Mouse (Mus musculus) midbrain, embryonic 11.5 days (tissue): ENCODE data around the gene Fam84b. TPM values are rescaled to one million over a fixed set of nuclear protein-coding genes. Genes with fewer than 3 reads are reported as not detected.

Experiments used
- ATAC-seq: fragments of 200-750 bp; cut with Nextera tagmentation; 2 replicates; pipeline ENCODE4 v1.8.0; 2017; ENCODE audit warnings: moderate TSS enrichment, moderate library complexity; ENCODE audit not compliant: low FRiP score
- DNase-seq: peaks from one replicate; pipeline ENCODE4 v3.0.0; 2015; ENCODE audit warnings: low spot score; ENCODE audit errors: missing footprints
- H3K27ac ChIP-seq: fragments of 300-500 bp; sonication (generic); 2 replicates; pipeline ENCODE4 v1.5.1; 2014; ENCODE audit warnings: low read depth, low read length
- H3K27me3 ChIP-seq: fragments of 300-500 bp; sonication (generic); 2 replicates; pipeline ENCODE4 v1.6.1; 2014; ENCODE audit warnings: mild to moderate bottlenecking, low read length, moderate library complexity, mixed read lengths; ENCODE audit not compliant: control insufficient read depth, insufficient read depth
- H3K36me3 ChIP-seq: fragments of 300-500 bp; sonication (generic); 2 replicates; pipeline ENCODE4 v1.6.1; 2014; ENCODE audit warnings: mild to moderate bottlenecking, low read length, moderate library complexity, mixed read lengths; ENCODE audit not compliant: control insufficient read depth, insufficient read depth
- H3K4me1 ChIP-seq: fragments of 300-500 bp; sonication (generic); 2 replicates; pipeline ENCODE4 v1.6.1; 2014; ENCODE audit warnings: low read length; ENCODE audit not compliant: control insufficient read depth, insufficient read depth
- H3K4me2 ChIP-seq: fragments of 300-500 bp; sonication (generic); 2 replicates; pipeline ENCODE4 v1.6.1; 2014; ENCODE audit warnings: mild to moderate bottlenecking, moderate library complexity
- H3K4me3 ChIP-seq: fragments of 300-500 bp; sonication (generic); 2 replicates; pipeline ENCODE4 v1.5.1; 2014; ENCODE audit warnings: low read depth, low read length
- H3K9ac ChIP-seq: fragments of 300-500 bp; sonication (generic); 2 replicates; pipeline ENCODE4 v1.6.1; 2014; ENCODE audit warnings: low read length
- H3K9me3 ChIP-seq: fragments of 300-500 bp; sonication (generic); 2 replicates; pipeline ENCODE4 v1.6.1; 2016; ENCODE audit warnings: low read length; ENCODE audit not compliant: control insufficient read depth
- WGBS: fragments of 180-500 bp; shearing (Covaris S2); extraction: QIAGEN DNeasy Blood & Tissue Kit; methylation state at CpG from one replicate; pipeline ENCODE4 v1.1.7; 2014; 5-methylcytosine and 5-hydroxymethylcytosine counted together
- polyA plus RNA-seq: library from polyadenylated mRNA; unstranded; fragments of >200 nt; fragmentation: Nextera tagmentation; extraction: Ambion mirVana; gene quantifications from 2 replicates; pipeline ENCODE4 v1.2.1, GENCODE M21; 2014

The Fam84b gene
- polyA plus RNA-seq, 1 experiment from 2014 or later = 8.7 TPM

- H3K36me3 ChIP-seq = no peaks in the 10 kb centered on the region
- no peak for ATAC-seq
- H3K27ac ChIP-seq = no peak overlapping the region
- 0 out of 2 replicates have a peak, but pooled peaks cover 4% of the 10 kb centered on the region for H3K4me1 ChIP-seq
- H3K9ac ChIP-seq = no peak overlapping the region
- 84% methylated on average over 4 of the region's 4 CpGs for WGBS
- H3K4me2 ChIP-seq = no peak overlapping the region
- peak; percentile 49 for DNase-seq
- no peaks in the 10 kb centered on the region for H3K9me3 ChIP-seq
- H3K27me3 ChIP-seq = no peaks in the 10 kb centered on the region
- no peak overlapping the region for H3K4me3 ChIP-seq
These were observed 17.3 kb downstream of the Fam84b start for GRCm38 (mm10) chr15:60836321-60836720.

GRCm38 (mm10) chr15:60834598-60835571, 18.7 kb downstream of the Fam84b start:
- Histone ChIP-seq H3K9me3 (no peaks in the 10 kb centered on the region), H3K36me3 (no peaks in the 10 kb centered on the region), H3K27ac (no peak overlapping the region), H3K9ac (no peak overlapping the region), H3K4me1 (0 out of 2 replicates have a peak, but pooled peaks cover 3% of the 10 kb centered on the region), H3K4me2 (no peak overlapping the region), H3K27me3 (no peaks in the 10 kb centered on the region), H3K4me3 (no peak overlapping the region)
- DNase-seq = peak; percentile 44
- ATAC-seq = no peak
- WGBS = 92% methylated on average over 5 of the region's 5 CpGs

GRCm38 (mm10) chr15:60833476-60834218, 19.9 kb downstream of the Fam84b start:
- DNase-seq = peak; percentile 66
- H3K4me1 ChIP-seq = no peaks in the 10 kb centered on the region
- no peaks in the 10 kb centered on the region for H3K9me3 ChIP-seq
- H3K27ac ChIP-seq = no peak overlapping the region
- no peak overlapping the region for H3K9ac ChIP-seq
- ATAC-seq = no peak
- no peak overlapping the region for H3K4me3 ChIP-seq
- 55% methylated on average over 2 of the region's 2 CpGs for WGBS
- H3K4me2 ChIP-seq = no peak overlapping the region
- no peaks in the 10 kb centered on the region for H3K36me3 ChIP-seq
- H3K27me3 ChIP-seq = no peaks in the 10 kb centered on the region

GRCm38 (mm10) chr15:60832586-60832985, 21.0 kb downstream of the Fam84b start:
- Histone ChIP-seq H3K9me3 (no peaks in the 10 kb centered on the region), H3K27ac (no peak overlapping the region), H3K4me1 (no peaks in the 10 kb centered on the region), H3K4me3 (no peak overlapping the region), H3K4me2 (no peak overlapping the region), H3K27me3 (no peaks in the 10 kb centered on the region), H3K9ac (no peak overlapping the region), H3K36me3 (no peaks in the 10 kb centered on the region)
- DNase-seq = no peak
- ATAC-seq = no peak

- peaks cover 8% of the 10 kb centered on the region for H3K4me1 ChIP-seq
- H3K9ac ChIP-seq = no peak overlapping the region
- H3K4me3 ChIP-seq = no peak overlapping the region
- ATAC-seq (no peak), DNase-seq (peak; percentile 53)
- WGBS = 70% methylated on average over 1 of the region's 1 CpGs
- no peak overlapping the region for H3K27ac ChIP-seq
- no peaks in the 10 kb centered on the region for H3K36me3 ChIP-seq
- no peaks in the 10 kb centered on the region for H3K9me3 ChIP-seq
- no peak overlapping the region for H3K4me2 ChIP-seq
- H3K27me3 ChIP-seq = peaks cover 4% of the 10 kb centered on the region; the same call in 1 of the 2 replicates
These were observed 27.4 kb downstream of the Fam84b start for GRCm38 (mm10) chr15:60826226-60826625.

GRCm38 (mm10) chr15:60824751-60825227, 28.8 kb downstream of the Fam84b start:
- H3K9me3 ChIP-seq = no peaks in the 10 kb centered on the region
- peaks cover 4% of the 10 kb centered on the region; the same call in 1 of the 2 replicates for H3K27me3 ChIP-seq
- 1% methylated on average over 32 of the region's 32 CpGs for WGBS
- H3K4me3 ChIP-seq = peak overlapping the region; percentile 58
- H3K36me3 ChIP-seq = no peaks in the 10 kb centered on the region
- DNase-seq (peak; percentile 98), ATAC-seq (peak; percentile 92)
- H3K4me2 ChIP-seq = peak overlapping the region; percentile 100
- H3K9ac ChIP-seq = peak overlapping the region; percentile 66
- peaks cover 8% of the 10 kb centered on the region for H3K4me1 ChIP-seq
- no peak overlapping the region; the same call in 1 of the 2 replicates for H3K27ac ChIP-seq

GRCm38 (mm10) chr15:60823870-60824709, 29.5 kb downstream of the Fam84b start:
- peak overlapping the region; percentile 58 for H3K4me3 ChIP-seq
- no peaks in the 10 kb centered on the region for H3K36me3 ChIP-seq
- under 1% methylated on average over 45 of the region's 45 CpGs for WGBS
- DNase-seq (peak; percentile 94), ATAC-seq (peak; percentile 45)
- H3K27ac ChIP-seq = no peak overlapping the region; the same call in 1 of the 2 replicates
- peak overlapping the region; percentile 100 for H3K4me2 ChIP-seq
- peaks cover 4% of the 10 kb centered on the region; the same call in 1 of the 2 replicates for H3K27me3 ChIP-seq
- peaks cover 8% of the 10 kb centered on the region for H3K4me1 ChIP-seq
- H3K9me3 ChIP-seq = no peaks in the 10 kb centered on the region
- peak overlapping the region; percentile 66 for H3K9ac ChIP-seq

GRCm38 (mm10) chr15:60823620-60823869, 30.0 kb downstream of the Fam84b start:
- Histone ChIP-seq H3K36me3 (no peaks in the 10 kb centered on the region), H3K4me3 (peak overlapping the region; percentile 58), H3K27me3 (peaks cover 4% of the 10 kb centered on the region; the same call in 1 of the 2 replicates), H3K9ac (peak overlapping the region; percentile 66), H3K27ac (no peak overlapping the region), H3K4me2 (peak overlapping the region; percentile 100), H3K4me1 (peaks cover 8% of the 10 kb centered on the region), H3K9me3 (no peaks in the 10 kb centered on the region)
- peak; percentile 3; the same call in 1 of the 2 replicates for ATAC-seq
- under 1% methylated on average over 24 of the region's 24 CpGs for WGBS
- no peak for DNase-seq
